Mouse (Mus musculus) heart, embryonic 11.5 days (tissue): ENCODE results near the gene Rab3gap2. TPM values are rescaled to one million over a fixed set of nuclear protein-coding genes. Genes with fewer than 3 reads are reported as not detected.
A peak's percentile ranks its signal among the peaks of the same experiment; 100 is the strongest.

Experiments
- ATAC-seq: fragments of 200-750 bp; cut with Nextera tagmentation; replicated peaks from 2 replicates; pipeline ENCODE4 v1.8.0; 2017; ENCODE audit warnings: moderate library complexity; ENCODE audit not compliant: insufficient number of reproducible peaks, low FRiP score, low TSS enrichment
- H3K27ac ChIP-seq: fragments of 300-500 bp; sonication (generic); 2 replicates; pipeline ENCODE4 v1.5.1; 2014; ENCODE audit warnings: mild to moderate bottlenecking, low read depth, low read length
- H3K27me3 ChIP-seq: fragments of 300-500 bp; sonication (generic); 2 replicates; pipeline ENCODE4 v1.6.1; 2014; ENCODE audit warnings: mild to moderate bottlenecking, low read length, mixed read lengths; ENCODE audit not compliant: control insufficient read depth, insufficient read depth
- H3K36me3 ChIP-seq: fragments of 300-500 bp; sonication (generic); 2 replicates; pipeline ENCODE4 v1.6.1; 2014; ENCODE audit warnings: mild to moderate bottlenecking, low read length, moderate library complexity, mixed read lengths; ENCODE audit not compliant: control insufficient read depth, insufficient read depth
- H3K4me1 ChIP-seq: fragments of 300-500 bp; sonication (generic); 2 replicates; pipeline ENCODE4 v1.6.1; 2014; ENCODE audit warnings: low read length; ENCODE audit not compliant: control insufficient read depth, insufficient read depth
- H3K4me2 ChIP-seq: fragments of 300-500 bp; sonication (generic); 2 replicates; pipeline ENCODE4 v1.6.1; 2014; ENCODE audit warnings: mild to moderate bottlenecking, moderate library complexity
- H3K4me3 ChIP-seq: fragments of 300-500 bp; sonication (generic); 2 replicates; pipeline ENCODE4 v1.5.1; 2014; ENCODE audit warnings: low read depth, low read length
- H3K9ac ChIP-seq: fragments of 300-500 bp; sonication (generic); 2 replicates; pipeline ENCODE4 v1.6.1; 2014; ENCODE audit warnings: mild to moderate bottlenecking, low read depth, low read length, moderate library complexity
- H3K9me3 ChIP-seq: fragments of 300-500 bp; sonication (generic); replicated peaks from 2 replicates; pipeline ENCODE4 v1.6.1; 2016; ENCODE audit warnings: low read length; ENCODE audit not compliant: control insufficient read depth
- WGBS: fragments of 180-500 bp; shearing (Covaris S2); extraction: QIAGEN DNeasy Blood & Tissue Kit; methylation state at CpG from one replicate; pipeline ENCODE4 v1.1.7; 2014; ENCODE audit not compliant: insufficient replicate concordance; 5-methylcytosine and 5-hydroxymethylcytosine counted together
- polyA plus RNA-seq: library from polyadenylated mRNA; unstranded; fragments of >200 nt; fragmentation: Nextera tagmentation; extraction: Ambion mirVana; gene quantifications from 2 replicates; pipeline ENCODE4 v1.2.1, GENCODE M21; 2014

The Rab3gap2 gene
- polyA plus RNA-seq, 1 experiment from 2014 or later: 18.9 TPM

GRCm38 (mm10) chr1:185279288-185279687, 75.4 kb downstream of the Rab3gap2 start:
- Histone ChIP-seq H3K36me3 (peaks cover 8% of the 10 kb centered on the region), H3K27ac (no peak overlapping the region), H3K4me2 (no peak overlapping the region), H3K4me1 (peaks cover 2% of the 10 kb centered on the region; the same call in 1 of the 2 replicates), H3K27me3 (no peaks in the 10 kb centered on the region), H3K9me3 (no peaks in the 10 kb centered on the region), H3K4me3 (no peak overlapping the region), H3K9ac (0 out of 2 replicates have a peak overlapping the region, but pooled peaks have one; percentile 30)
- 67% methylated on average over 9 of the region's 9 CpGs for WGBS
- no peak for ATAC-seq

GRCm38 (mm10) chr1:185280616-185281015, 76.7 kb downstream of the Rab3gap2 start:
- Histone ChIP-seq H3K9ac (no peak overlapping the region), H3K27ac (no peak overlapping the region), H3K4me3 (no peak overlapping the region), H3K27me3 (no peaks in the 10 kb centered on the region), H3K4me2 (no peak overlapping the region), H3K9me3 (no peaks in the 10 kb centered on the region), H3K36me3 (peaks cover 8% of the 10 kb centered on the region), H3K4me1 (peaks cover 10% of the 10 kb centered on the region)
- 92% methylated on average over 4 of the region's 4 CpGs for WGBS
- ATAC-seq: no peak

- H3K9ac ChIP-seq: no peak overlapping the region
- no peak overlapping the region for H3K4me3 ChIP-seq
- 94% methylated on average over 11 of the region's 11 CpGs for WGBS
- H3K36me3 ChIP-seq: peaks cover 16% of the 10 kb centered on the region
- H3K4me2 ChIP-seq: no peak overlapping the region
- H3K27me3 ChIP-seq: no peaks in the 10 kb centered on the region
- peaks cover 10% of the 10 kb centered on the region for H3K4me1 ChIP-seq
- H3K27ac ChIP-seq: no peak overlapping the region
- H3K9me3 ChIP-seq: no peaks in the 10 kb centered on the region
- ATAC-seq: no peak
Observed at GRCm38 (mm10) chr1:185282846-185283245, 78.9 kb downstream of the Rab3gap2 start.

GRCm38 (mm10) chr1:185283247-185283646, 79.3 kb downstream of the Rab3gap2 start:
- peaks cover 12% of the 10 kb centered on the region for H3K36me3 ChIP-seq
- H3K9ac ChIP-seq: no peak overlapping the region
- WGBS: 92% methylated on average over 15 of the region's 15 CpGs
- H3K9me3 ChIP-seq: no peaks in the 10 kb centered on the region
- H3K4me1 ChIP-seq: peaks cover 10% of the 10 kb centered on the region
- H3K27ac ChIP-seq: no peak overlapping the region
- no peak overlapping the region for H3K4me3 ChIP-seq
- ATAC-seq: no peak
- no peak overlapping the region for H3K4me2 ChIP-seq
- H3K27me3 ChIP-seq: no peaks in the 10 kb centered on the region

GRCm38 (mm10) chr1:185284740-185285139, 80.8 kb downstream of the Rab3gap2 start:
- no peak overlapping the region for H3K9ac ChIP-seq
- H3K9me3 ChIP-seq: no peaks in the 10 kb centered on the region
- H3K27ac ChIP-seq: 0 out of 2 replicates have a peak overlapping the region, but pooled peaks have one; percentile 7
- H3K36me3 ChIP-seq: peaks cover 12% of the 10 kb centered on the region
- H3K4me1 ChIP-seq: peaks cover 10% of the 10 kb centered on the region
- no peak overlapping the region for H3K4me3 ChIP-seq
- no peaks in the 10 kb centered on the region for H3K27me3 ChIP-seq
- H3K4me2 ChIP-seq: no peak overlapping the region
- WGBS: 41% methylated on average over 4 of the region's 4 CpGs
- peak; percentile 66; the same call in 1 of the 2 replicates for ATAC-seq

GRCm38 (mm10) chr1:185285171-185285570, 81.3 kb downstream of the Rab3gap2 start:
- Histone ChIP-seq H3K27ac (0 out of 2 replicates have a peak overlapping the region, but pooled peaks have one; percentile 7), H3K4me1 (peaks cover 10% of the 10 kb centered on the region), H3K4me3 (no peak overlapping the region), H3K9ac (no peak overlapping the region), H3K4me2 (no peak overlapping the region), H3K9me3 (no peaks in the 10 kb centered on the region), H3K36me3 (peaks cover 13% of the 10 kb centered on the region), H3K27me3 (no peaks in the 10 kb centered on the region)
- peak; percentile 56; the same call in 1 of the 2 replicates for ATAC-seq
- WGBS: 68% methylated on average over 4 of the region's 4 CpGs

- no peak overlapping the region for H3K4me2 ChIP-seq
- ATAC-seq: no peak
- H3K36me3 ChIP-seq: peaks cover 17% of the 10 kb centered on the region
- 90% methylated on average over 20 of the region's 20 CpGs for WGBS
- peaks cover 10% of the 10 kb centered on the region for H3K4me1 ChIP-seq
- no peaks in the 10 kb centered on the region for H3K27me3 ChIP-seq
- no peaks in the 10 kb centered on the region for H3K9me3 ChIP-seq
- no peak overlapping the region for H3K4me3 ChIP-seq
- H3K27ac ChIP-seq: no peak overlapping the region
- no peak overlapping the region for H3K9ac ChIP-seq
Observed at GRCm38 (mm10) chr1:185287066-185287465, 83.1 kb downstream of the Rab3gap2 start.

- H3K4me1 ChIP-seq: peaks cover 9% of the 10 kb centered on the region
- no peak overlapping the region for H3K27ac ChIP-seq
- WGBS: 77% methylated on average over 5 of the region's 5 CpGs
- H3K4me2 ChIP-seq: no peak overlapping the region
- no peaks in the 10 kb centered on the region for H3K9me3 ChIP-seq
- ATAC-seq: no peak
- H3K27me3 ChIP-seq: no peaks in the 10 kb centered on the region
- peaks cover 30% of the 10 kb centered on the region for H3K36me3 ChIP-seq
- no peak overlapping the region for H3K4me3 ChIP-seq
- no peak overlapping the region for H3K9ac ChIP-seq
Observed at GRCm38 (mm10) chr1:185289231-185289630, 85.3 kb downstream of the Rab3gap2 start.

GRCm38 (mm10) chr1:185291336-185291735, 87.4 kb downstream of the Rab3gap2 start:
- no peaks in the 10 kb centered on the region for H3K4me1 ChIP-seq
- no peak overlapping the region for H3K4me2 ChIP-seq
- no peaks in the 10 kb centered on the region for H3K9me3 ChIP-seq
- 83% methylated on average over 4 of the region's 4 CpGs for WGBS
- H3K9ac ChIP-seq: no peak overlapping the region
- H3K4me3 ChIP-seq: no peak overlapping the region
- no peaks in the 10 kb centered on the region for H3K27me3 ChIP-seq
- no peak for ATAC-seq
- no peak overlapping the region for H3K27ac ChIP-seq
- peaks cover 36% of the 10 kb centered on the region for H3K36me3 ChIP-seq
